Mouse (Mus musculus): ENCODE results near the gene Fbxw8. TPM values are rescaled to one million over a fixed set of nuclear protein-coding genes. Genes with fewer than 3 reads are reported as not detected.

Fbxw8 gene
- polyA plus RNA-seq, 1 experiment from 2014 or later: 42.9 TPM

DNA sequence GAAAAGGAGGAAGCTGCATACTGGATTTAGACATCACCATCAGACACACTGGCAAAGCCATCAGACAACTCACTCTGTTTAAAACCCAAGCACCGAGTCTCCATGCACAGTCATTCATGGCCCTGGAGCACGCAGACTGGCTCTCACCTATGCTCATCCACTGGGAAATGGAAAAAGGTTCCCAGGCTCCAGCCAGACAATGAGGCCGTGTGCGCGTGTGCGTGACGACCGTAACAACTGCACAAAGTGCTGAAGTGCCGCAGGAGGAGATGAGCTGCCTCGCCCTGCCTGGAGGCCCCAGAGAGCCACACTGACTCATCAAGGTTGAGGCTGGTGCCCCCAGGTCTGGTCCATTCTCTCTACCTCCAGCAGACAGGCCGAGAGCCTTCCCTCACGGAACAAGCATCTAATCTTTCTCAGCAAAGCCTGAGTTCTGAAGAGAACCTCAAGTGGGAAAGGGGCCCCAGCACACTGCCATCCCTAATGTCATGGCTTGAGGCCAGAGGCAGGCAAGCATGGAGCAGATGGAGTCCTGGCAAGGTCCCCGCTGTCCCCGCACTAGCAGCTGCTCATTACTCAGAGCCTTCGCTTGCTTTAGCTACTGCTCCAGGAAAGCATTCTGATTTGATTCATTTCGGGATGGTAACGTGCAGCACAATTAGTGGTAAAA, 47.0 kb downstream of the Fbxw8 start:
- H3K4me3 ChIP-seq (replicated peaks): no peak overlapping the region
- H3K9me3 ChIP-seq: no peaks in the 10 kb centered on the region
- H3K4me2 ChIP-seq: no peak overlapping the region
- H3K27me3 ChIP-seq: no peaks in the 10 kb centered on the region
- no peak for ATAC-seq (ENCODE audit: insufficient number of reproducible peaks, insufficient read depth, low FRiP score, low TSS enrichment, low read depth)
- H3K4me1 ChIP-seq (replicated peaks): no peaks in the 10 kb centered on the region
- H3K27ac ChIP-seq: no peak overlapping the region
- H3K36me3 ChIP-seq: peaks cover 86% of the 10 kb centered on the region
- H3K9ac ChIP-seq (replicated peaks): no peak overlapping the region
- WGBS: 93% methylated on average over 17 of the region's 17 CpGs

DNA sequence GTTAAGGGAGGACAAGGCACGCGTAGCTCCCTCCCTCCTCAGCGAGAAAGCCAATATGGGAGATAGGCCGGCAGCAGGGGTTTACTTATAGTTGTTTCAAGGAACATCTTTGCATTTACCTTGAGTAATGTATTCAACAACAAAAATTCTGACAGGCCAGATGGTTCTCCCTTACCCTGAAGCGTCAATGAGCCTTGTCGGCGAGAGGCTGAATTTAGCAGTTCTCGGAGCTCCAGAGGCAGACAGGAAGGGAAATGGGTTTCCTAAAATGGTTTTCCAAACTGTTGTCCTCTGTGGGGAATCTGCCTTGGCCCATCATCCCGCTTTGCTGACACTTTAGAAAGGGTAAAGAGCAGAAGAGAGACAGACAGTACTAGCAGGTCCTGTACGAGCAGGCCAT, 48.6 kb downstream of the Fbxw8 start:
- Histone ChIP-seq H3K9me3 (no peaks in the 10 kb centered on the region), H3K9ac (replicated peaks) (no peak overlapping the region), H3K27ac (no peak overlapping the region), H3K4me1 (replicated peaks) (no peaks in the 10 kb centered on the region), H3K4me3 (replicated peaks) (no peak overlapping the region), H3K4me2 (no peak overlapping the region), H3K36me3 (peaks cover 80% of the 10 kb centered on the region), H3K27me3 (no peaks in the 10 kb centered on the region)
- 90% methylated on average over 10 of the region's 10 CpGs for WGBS
- no peak for ATAC-seq (ENCODE audit: insufficient number of reproducible peaks, insufficient read depth, low FRiP score, low TSS enrichment, low read depth)

DNA sequence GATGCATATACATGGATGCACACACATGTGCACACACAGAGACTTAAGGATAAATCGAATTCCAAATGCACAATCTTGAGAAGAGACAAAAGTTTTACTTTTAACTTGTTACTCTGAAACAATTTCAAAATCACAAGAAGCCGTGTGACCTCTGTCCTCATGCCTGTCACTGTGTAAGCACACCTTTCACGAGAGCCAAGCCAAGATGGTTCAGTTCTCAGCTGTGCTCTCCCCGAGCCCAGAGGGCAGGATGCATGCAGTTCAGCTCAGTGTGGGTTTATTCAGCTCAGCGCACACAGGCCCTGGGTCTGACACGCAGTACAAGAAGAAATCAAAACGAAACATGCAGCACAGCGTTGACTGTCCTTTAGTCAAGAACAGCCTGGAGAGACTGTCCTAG, 49.7 kb downstream of the Fbxw8 start:
- ATAC-seq (ENCODE audit: insufficient number of reproducible peaks, insufficient read depth, low FRiP score, low TSS enrichment, low read depth): no peak
- Histone ChIP-seq H3K9me3 (no peaks in the 10 kb centered on the region), H3K9ac (replicated peaks) (no peak overlapping the region), H3K27me3 (no peaks in the 10 kb centered on the region), H3K4me2 (no peak overlapping the region), H3K4me1 (replicated peaks) (peaks cover 3% of the 10 kb centered on the region), H3K36me3 (peaks cover 69% of the 10 kb centered on the region), H3K4me3 (replicated peaks) (no peak overlapping the region), H3K27ac (no peak overlapping the region)
- 91% methylated on average over 8 of the region's 8 CpGs for WGBS

DNA sequence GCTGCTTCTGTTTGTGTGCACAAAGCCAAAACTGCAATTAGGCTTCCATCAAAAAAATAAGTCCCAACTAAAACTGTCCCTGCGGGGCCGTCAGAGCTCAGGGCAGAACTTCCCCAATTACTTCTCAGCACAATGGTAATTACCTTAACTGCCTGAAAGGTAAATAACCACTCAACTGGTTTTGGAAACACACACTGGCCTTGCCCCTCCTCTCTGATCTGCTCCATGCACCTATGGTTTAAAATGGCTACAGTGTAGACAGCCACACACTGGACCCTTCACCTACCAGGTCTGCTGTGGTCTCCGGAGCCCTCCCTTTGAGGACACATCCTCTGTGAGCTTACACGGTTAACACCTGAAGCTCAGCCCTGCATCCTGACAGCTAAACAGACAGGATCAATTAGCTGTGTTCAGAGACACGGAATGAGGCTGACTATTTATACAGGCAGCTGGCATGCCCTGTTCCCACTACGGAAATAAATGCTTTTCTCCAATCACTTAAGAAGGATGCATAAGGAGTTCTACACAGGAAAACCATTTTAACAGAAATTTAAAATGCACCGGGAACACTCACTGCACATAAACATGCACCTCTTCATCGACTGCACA, 55.3 kb downstream of the Fbxw8 start:
- Histone ChIP-seq H3K9me3 (no peaks in the 10 kb centered on the region), H3K36me3 (peaks cover 54% of the 10 kb centered on the region), H3K4me1 (replicated peaks) (peaks cover 23% of the 10 kb centered on the region), H3K4me3 (replicated peaks) (no peak overlapping the region), H3K27ac (0 out of 2 replicates have a peak overlapping the region, but pooled peaks have one; percentile 37), H3K9ac (replicated peaks) (no peak overlapping the region), H3K4me2 (no peak overlapping the region), H3K27me3 (no peaks in the 10 kb centered on the region)
- 38% methylated on average over 8 of the region's 8 CpGs for WGBS
- ATAC-seq (ENCODE audit: insufficient number of reproducible peaks, insufficient read depth, low FRiP score, low TSS enrichment, low read depth): no peak

DNA sequence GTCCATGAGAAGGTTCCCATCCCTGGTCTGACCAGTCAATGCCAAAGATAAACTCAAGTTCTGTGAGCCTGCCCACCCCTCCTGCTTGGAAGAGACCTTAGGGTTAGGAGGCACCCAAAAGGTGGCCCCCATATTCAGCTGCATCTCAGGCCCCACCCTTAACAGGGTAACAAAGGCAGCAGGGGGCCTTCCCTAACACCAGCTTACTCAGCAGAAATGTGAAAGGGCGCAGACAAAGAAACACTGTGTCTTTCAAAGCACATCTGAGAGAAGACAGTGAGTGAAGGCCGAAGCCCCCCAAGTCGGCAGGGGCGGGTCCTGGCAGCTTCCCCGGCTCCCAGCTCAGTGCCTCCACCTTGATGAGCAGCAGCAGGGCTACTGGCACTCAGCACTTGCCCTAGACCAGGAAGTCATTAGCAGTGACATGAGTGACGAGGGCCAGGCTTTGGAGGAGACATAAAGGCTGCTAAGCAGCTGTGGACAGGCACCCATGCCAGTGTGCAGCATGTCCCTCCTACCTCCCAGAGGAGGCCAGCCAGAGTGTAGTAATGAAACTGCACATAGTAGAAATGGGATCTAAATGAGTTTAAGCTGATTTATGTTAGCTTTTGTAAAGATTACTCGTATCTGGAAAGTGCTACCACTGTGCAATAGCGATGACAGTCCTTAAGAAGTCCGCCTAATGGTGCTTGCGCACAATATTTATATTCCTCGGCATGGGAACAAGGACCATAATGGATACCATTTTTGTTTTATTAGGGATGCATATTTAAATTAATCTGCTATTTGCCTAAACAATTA, 56.0 kb downstream of the Fbxw8 start:
- H3K4me2 ChIP-seq: no peak overlapping the region
- H3K27ac ChIP-seq: peak overlapping the region; percentile 26; the same call in 1 of the 2 replicates

DNA sequence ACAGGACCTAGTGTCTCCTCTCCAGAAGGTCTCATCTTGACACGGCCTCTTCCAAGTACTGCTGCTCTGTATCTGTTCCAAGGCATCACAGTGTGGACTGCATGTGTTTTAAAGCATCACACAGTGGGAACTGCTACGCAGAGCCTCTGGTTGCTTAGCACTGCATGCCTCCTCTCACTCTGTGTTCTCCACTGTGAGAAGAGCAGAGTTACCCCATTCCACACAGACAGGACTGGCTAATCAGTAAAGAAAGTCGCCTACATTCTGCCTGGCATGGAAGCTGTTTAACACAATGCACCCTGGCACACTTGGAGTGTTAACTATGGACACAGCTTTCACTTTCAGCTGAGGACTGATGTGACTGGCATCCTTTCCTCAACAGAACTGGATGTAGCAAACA, 58.9 kb downstream of the Fbxw8 start:
- 89% methylated on average over 3 of the region's 3 CpGs for WGBS

More for the DNA sequence above, 56.0 kb downstream of the Fbxw8 start:
- Histone ChIP-seq H3K36me3 (peaks cover 59% of the 10 kb centered on the region), H3K4me3 (replicated peaks) (no peak overlapping the region), H3K9me3 (no peaks in the 10 kb centered on the region), H3K4me1 (replicated peaks) (peaks cover 23% of the 10 kb centered on the region), H3K27me3 (no peaks in the 10 kb centered on the region), H3K9ac (replicated peaks) (0 out of 2 replicates have a peak overlapping the region, but pooled peaks have one; percentile 19)
- ATAC-seq (ENCODE audit: insufficient number of reproducible peaks, insufficient read depth, low FRiP score, low TSS enrichment, low read depth): no peak
- WGBS: 43% methylated on average over 11 of the region's 11 CpGs

DNA sequence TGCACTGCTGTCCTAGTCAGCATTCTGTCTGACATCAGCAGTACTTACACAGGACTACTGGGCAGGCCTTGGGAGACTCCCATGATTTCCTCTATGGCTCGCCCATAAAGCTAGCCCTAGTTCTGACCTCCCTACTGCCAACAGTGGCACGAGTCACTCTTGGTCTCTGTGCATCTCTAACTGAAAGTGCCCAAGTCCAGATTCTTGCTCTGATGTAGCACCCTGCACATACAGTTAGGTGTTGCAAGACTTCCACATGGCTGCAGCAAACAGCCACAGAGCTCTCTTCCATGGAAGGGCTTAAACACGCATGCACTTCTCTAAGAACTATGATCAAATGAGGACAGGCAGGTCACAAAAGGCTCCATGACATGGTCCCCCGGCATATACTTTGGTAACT, 59.4 kb downstream of the Fbxw8 start:
- no peak overlapping the region for H3K4me3 ChIP-seq (replicated peaks)
- H3K9ac ChIP-seq (replicated peaks): no peak overlapping the region
- peaks cover 79% of the 10 kb centered on the region for H3K36me3 ChIP-seq
- no peak overlapping the region for H3K27ac ChIP-seq
- H3K4me1 ChIP-seq (replicated peaks): peaks cover 22% of the 10 kb centered on the region
- no peak overlapping the region for H3K4me2 ChIP-seq
- no peaks in the 10 kb centered on the region for H3K27me3 ChIP-seq
- no peak for ATAC-seq (ENCODE audit: insufficient number of reproducible peaks, insufficient read depth, low FRiP score, low TSS enrichment, low read depth)
- 87% methylated on average over 4 of the region's 4 CpGs for WGBS
- no peaks in the 10 kb centered on the region for H3K9me3 ChIP-seq

More for the DNA sequence above, 58.9 kb downstream of the Fbxw8 start:
- Histone ChIP-seq H3K36me3 (peaks cover 74% of the 10 kb centered on the region), H3K9ac (replicated peaks) (no peak overlapping the region), H3K4me1 (replicated peaks) (peaks cover 23% of the 10 kb centered on the region), H3K27me3 (no peaks in the 10 kb centered on the region), H3K27ac (no peak overlapping the region), H3K9me3 (no peaks in the 10 kb centered on the region), H3K4me2 (no peak overlapping the region), H3K4me3 (replicated peaks) (no peak overlapping the region)
- ATAC-seq (ENCODE audit: insufficient number of reproducible peaks, insufficient read depth, low FRiP score, low TSS enrichment, low read depth): no peak

DNA sequence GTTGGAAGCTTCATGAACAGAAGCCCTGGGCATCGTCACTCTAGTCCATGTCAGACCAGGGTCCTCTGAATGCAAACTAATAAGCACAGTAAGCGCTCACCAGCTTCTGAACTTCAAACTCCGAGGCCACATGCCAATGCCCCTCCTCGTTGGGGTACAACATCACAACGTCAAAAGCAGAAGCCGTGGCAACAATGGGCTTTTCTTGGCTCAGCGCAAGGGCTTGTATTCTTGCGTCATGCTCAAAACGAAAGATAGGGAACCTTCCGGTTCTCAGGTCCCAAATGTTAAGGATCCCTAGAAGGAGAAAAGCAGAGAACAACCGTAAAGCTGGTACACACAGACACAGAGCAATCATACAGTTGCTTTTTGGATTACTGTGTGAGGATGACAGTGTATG, 59.8 kb downstream of the Fbxw8 start:
- no peaks in the 10 kb centered on the region for H3K9me3 ChIP-seq
- 91% methylated on average over 11 of the region's 11 CpGs for WGBS
- H3K27me3 ChIP-seq: no peaks in the 10 kb centered on the region
- peaks cover 18% of the 10 kb centered on the region for H3K4me1 ChIP-seq (replicated peaks)
- H3K36me3 ChIP-seq: peaks cover 82% of the 10 kb centered on the region
- H3K9ac ChIP-seq (replicated peaks): no peak overlapping the region
- H3K4me2 ChIP-seq: no peak overlapping the region
- ATAC-seq (ENCODE audit: insufficient number of reproducible peaks, insufficient read depth, low FRiP score, low TSS enrichment, low read depth): no peak
- H3K27ac ChIP-seq: no peak overlapping the region
- no peak overlapping the region for H3K4me3 ChIP-seq (replicated peaks)

DNA sequence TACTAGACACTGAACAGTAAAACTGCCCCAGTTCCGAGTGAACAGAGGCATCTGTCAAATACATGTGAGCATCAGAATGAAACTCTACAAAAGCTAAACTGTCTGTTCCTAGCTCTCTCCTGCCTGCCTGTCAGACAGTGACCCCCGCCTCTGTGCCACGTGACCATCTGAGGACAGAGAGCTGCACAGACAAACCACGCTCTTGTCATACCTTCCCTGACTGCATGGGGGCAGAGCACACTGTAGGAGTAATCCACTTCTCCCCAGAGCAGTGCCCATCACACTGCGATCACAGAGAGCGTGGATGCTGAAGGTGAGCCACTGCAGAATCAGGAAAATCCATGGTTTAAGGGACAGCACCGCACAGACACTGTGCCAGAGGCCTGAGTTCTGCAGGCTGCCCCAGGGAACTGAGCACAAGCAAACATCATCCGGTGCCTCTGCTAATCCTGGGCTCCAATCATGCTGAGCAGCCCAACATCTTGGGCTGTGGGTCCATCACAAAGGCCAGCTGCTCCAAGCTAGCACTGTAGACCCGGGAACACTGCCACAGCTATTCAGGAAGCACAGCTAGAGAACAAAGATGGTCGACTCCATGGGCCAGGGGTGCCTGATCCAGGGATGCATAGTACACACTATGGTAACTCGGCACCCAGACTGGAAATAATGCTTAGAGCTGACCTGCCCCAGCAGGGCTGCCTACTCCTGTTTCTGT, 61.8 kb downstream of the Fbxw8 start:
- Histone ChIP-seq H3K4me2 (no peak overlapping the region), H3K4me1 (replicated peaks) (peaks cover 5% of the 10 kb centered on the region; the same call in 1 of the 2 replicates), H3K4me3 (replicated peaks) (no peak overlapping the region), H3K27me3 (no peaks in the 10 kb centered on the region), H3K9ac (replicated peaks) (no peak overlapping the region), H3K27ac (no peak overlapping the region), H3K9me3 (no peaks in the 10 kb centered on the region), H3K36me3 (peaks cover 95% of the 10 kb centered on the region)
- ATAC-seq (ENCODE audit: insufficient number of reproducible peaks, insufficient read depth, low FRiP score, low TSS enrichment, low read depth): no peak
- 83% methylated on average over 11 of the region's 11 CpGs for WGBS

DNA sequence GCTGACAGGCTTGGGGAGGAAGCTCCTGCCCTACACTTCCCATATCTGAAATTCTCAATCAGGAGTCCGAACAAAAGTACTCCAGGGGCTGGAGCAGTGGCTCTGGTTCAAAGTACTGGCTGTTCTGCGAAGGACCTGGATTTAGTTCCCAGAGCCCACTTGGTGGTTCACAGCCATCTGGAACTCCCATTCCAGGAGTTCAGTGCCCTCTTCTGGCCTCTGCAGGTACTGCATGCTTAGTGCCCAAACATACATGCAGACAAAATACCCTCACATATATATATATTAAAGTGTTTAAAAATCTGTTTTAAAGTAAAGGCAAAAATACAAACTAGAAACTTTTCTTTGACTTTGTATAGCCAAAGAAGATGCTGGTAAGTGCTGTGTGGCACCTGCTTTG, 64.4 kb downstream of the Fbxw8 start:
- Histone ChIP-seq H3K4me1 (replicated peaks) (peaks cover 23% of the 10 kb centered on the region), H3K36me3 (peaks cover 70% of the 10 kb centered on the region), H3K4me2 (no peak overlapping the region), H3K27me3 (no peaks in the 10 kb centered on the region), H3K9ac (replicated peaks) (no peak overlapping the region), H3K4me3 (replicated peaks) (no peak overlapping the region), H3K9me3 (no peaks in the 10 kb centered on the region), H3K27ac (no peak overlapping the region)
- no peak for ATAC-seq (ENCODE audit: insufficient number of reproducible peaks, insufficient read depth, low FRiP score, low TSS enrichment, low read depth)
- 97% methylated on average over 2 of the region's 2 CpGs for WGBS

DNA sequence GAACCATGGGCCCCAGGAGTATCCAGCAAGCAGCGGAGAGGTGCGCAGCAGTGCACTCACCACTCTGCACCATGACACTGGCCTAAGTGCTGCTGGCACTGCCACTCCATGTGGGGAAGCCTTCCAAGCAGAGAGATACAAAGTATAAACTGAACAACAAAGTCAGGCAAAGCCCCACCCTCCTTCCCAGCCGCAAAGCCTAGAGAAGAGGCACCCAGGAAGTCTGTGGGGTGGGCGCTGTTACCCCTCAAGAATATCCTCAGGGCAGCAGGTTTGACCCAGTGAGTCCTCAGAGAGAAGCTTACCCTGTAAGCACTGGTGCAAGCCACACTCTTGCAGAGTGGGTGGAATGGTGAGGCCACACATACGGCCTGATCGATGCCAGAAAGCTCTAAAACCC, 65.2 kb downstream of the Fbxw8 start:
- H3K27me3 ChIP-seq: no peaks in the 10 kb centered on the region
- no peak overlapping the region for H3K9ac ChIP-seq (replicated peaks)
- 97% methylated on average over 6 of the region's 6 CpGs for WGBS
- H3K9me3 ChIP-seq: no peaks in the 10 kb centered on the region
- H3K27ac ChIP-seq: 0 out of 2 replicates have a peak overlapping the region, but pooled peaks have one; percentile 2
- peaks cover 63% of the 10 kb centered on the region for H3K36me3 ChIP-seq
- no peak overlapping the region for H3K4me3 ChIP-seq (replicated peaks)
- peaks cover 30% of the 10 kb centered on the region for H3K4me1 ChIP-seq (replicated peaks)
- H3K4me2 ChIP-seq: no peak overlapping the region
- ATAC-seq (ENCODE audit: insufficient number of reproducible peaks, insufficient read depth, low FRiP score, low TSS enrichment, low read depth): no peak

Data from limb, embryonic 12.5 days (tissue).